Mouse (Mus musculus): ENCODE results near the gene Gnptg.

DNA sequence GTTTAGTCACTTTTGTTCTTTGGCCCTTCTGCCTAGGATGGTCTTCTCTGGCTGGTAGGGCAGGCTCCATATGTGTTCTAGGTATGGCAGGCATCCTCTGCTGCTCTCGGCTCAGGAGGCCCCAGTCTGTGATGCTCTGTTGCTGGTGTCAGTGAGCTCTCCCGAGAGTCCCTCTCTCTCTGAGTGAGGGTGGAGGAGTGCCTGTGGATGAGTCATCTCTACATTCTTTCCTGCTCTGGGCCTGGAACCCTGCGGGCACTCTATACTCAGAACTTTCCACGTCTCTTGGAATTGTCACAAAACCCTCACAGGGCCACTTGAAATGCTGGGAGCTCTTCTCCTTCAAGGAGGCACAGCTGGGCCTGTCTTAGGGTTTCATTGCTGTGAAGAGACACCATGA, 28.2 kb downstream of the Gnptg start:
- TF ChIP-seq CTCF (IDR thresholded peaks at IDR 0.05; ENCODE audit: borderline replicate concordance, extremely low read depth, insufficient read depth, insufficient read length) (no peak), POLR2A (IDR thresholded peaks at IDR 0.05; ENCODE audit: borderline replicate concordance, extremely low read depth, insufficient read depth, insufficient read length, poor library complexity, severe bottlenecking) (no peak)
